Mouse (Mus musculus): ENCODE measurements around the gene Kat6b. TPM values are rescaled to one million over a fixed set of nuclear protein-coding genes. Genes with fewer than 3 reads are reported as not detected.
"Not testable (repeated sequence)": the region's sequence is repeated elsewhere in the genome, so short reads cannot be mapped to it uniquely, and the experiment has no call there.

The Kat6b gene
- polyA plus RNA-seq, 1 experiment from 2014 or later = 25.5 TPM

GRCm38 (mm10) chr14:21487135-21487534, 5.9 kb downstream of the Kat6b start:
- not testable (repeated sequence) for H3K4me2 ChIP-seq (replicated peaks); ATAC-seq; H3K4me1 ChIP-seq (replicated peaks); H3K27ac ChIP-seq; H3K36me3 ChIP-seq; H3K9ac ChIP-seq (replicated peaks); H3K9me3 ChIP-seq; H3K4me3 ChIP-seq (replicated peaks); H3K27me3 ChIP-seq
- 94% methylated on average over 2 of the region's 2 CpGs for WGBS

DNA sequence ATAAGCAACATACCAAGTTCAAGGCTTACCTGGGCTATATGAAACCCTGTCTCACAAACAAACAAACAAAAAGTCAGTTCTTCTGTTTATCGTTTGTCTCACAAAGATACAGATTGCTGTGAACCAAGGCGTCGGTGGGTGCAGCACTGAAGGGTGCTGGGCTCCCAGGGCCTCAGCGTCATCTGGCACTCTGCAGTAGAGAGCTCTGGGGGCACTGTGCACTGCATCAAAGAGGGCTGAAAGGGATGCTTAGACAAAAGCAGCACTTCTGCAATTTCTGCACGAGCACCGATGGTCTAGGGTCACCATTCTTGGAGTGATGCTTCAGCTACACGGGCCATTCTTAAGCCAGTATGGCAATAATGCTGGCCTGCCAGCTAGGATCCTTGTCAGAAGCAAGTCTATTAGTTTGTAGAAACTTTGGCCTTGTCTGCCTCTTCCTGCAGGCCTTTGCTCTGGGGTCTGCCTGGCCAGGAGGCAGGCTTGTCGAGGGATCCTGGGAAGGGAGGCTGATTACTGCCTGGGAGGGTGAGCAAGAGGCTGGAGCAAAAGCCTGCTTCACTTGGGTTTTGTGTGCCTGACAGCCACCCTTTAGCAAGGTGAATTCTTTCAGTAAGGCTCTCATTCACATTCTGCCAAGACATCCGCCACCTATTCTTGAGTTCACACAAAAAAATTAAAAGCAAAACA, 7.3 kb downstream of the Kat6b start:
- H3K4me1 ChIP-seq (replicated peaks); H3K27me3 ChIP-seq; H3K4me3 ChIP-seq (replicated peaks); H3K9me3 ChIP-seq; H3K36me3 ChIP-seq; H3K9ac ChIP-seq (replicated peaks); H3K4me2 ChIP-seq (replicated peaks); ATAC-seq: not testable (repeated sequence)
- WGBS = 55% methylated on average over 8 of the region's 9 CpGs
- H3K27ac ChIP-seq = peak overlapping the region; percentile 44

GRCm38 (mm10) chr14:21489116-21489485, 7.9 kb downstream of the Kat6b start:
- Histone ChIP-seq H3K4me2 (replicated peaks) (no peak overlapping the region), H3K36me3 (no peaks in the 10 kb centered on the region), H3K9me3 (no peaks in the 10 kb centered on the region), H3K9ac (replicated peaks) (no peak overlapping the region; the same call in 1 of the 2 replicates), H3K27ac (peak overlapping the region; percentile 44), H3K27me3 (no peaks in the 10 kb centered on the region), H3K4me3 (replicated peaks) (no peak overlapping the region), H3K4me1 (replicated peaks) (peaks cover 8% of the 10 kb centered on the region)
- 50% methylated on average over 3 of the region's 3 CpGs for WGBS
- ATAC-seq = peak; percentile 77; the same call in 1 of the 2 replicates

DNA sequence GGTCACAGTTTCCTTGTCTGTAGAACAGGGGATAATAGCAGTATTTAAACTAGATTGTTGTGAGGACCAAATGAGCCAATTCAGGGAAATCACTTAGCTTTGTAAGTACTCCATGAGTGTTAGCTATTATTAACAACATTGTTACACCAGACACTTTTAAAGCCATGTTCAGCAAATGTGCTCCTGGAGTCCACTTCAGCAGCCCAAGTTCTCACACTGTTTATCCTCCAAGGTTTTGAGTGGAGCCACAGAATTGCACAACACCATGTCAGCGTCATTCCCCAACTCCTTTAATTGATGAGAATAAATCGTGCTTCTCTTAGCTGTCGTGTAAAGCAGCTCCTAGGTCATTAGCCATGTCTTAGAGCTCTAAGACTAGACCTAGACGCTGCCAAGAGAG, 8.9 kb downstream of the Kat6b start:
- 75% methylated on average over 4 of the region's 4 CpGs for WGBS
- H3K27me3 ChIP-seq = no peaks in the 10 kb centered on the region
- ATAC-seq = no peak
- H3K9me3 ChIP-seq = no peaks in the 10 kb centered on the region
- H3K36me3 ChIP-seq = no peaks in the 10 kb centered on the region
- no peak overlapping the region for H3K4me3 ChIP-seq (replicated peaks)
- no peak overlapping the region for H3K4me2 ChIP-seq (replicated peaks)
- H3K27ac ChIP-seq = no peak overlapping the region
- peaks cover 8% of the 10 kb centered on the region for H3K4me1 ChIP-seq (replicated peaks)
- H3K9ac ChIP-seq (replicated peaks) = no peak overlapping the region

- no peak for ATAC-seq
- Histone ChIP-seq H3K4me1 (replicated peaks) (peaks cover 31% of the 10 kb centered on the region), H3K36me3 (no peaks in the 10 kb centered on the region), H3K27ac (peak overlapping the region; percentile 99), H3K4me3 (replicated peaks) (peak overlapping the region; percentile 95), H3K4me2 (replicated peaks) (peak overlapping the region; percentile 81), H3K9me3 (no peaks in the 10 kb centered on the region), H3K9ac (replicated peaks) (peak overlapping the region; percentile 95), H3K27me3 (no peaks in the 10 kb centered on the region)
- 2% methylated on average over 7 of the region's 7 CpGs for WGBS
Observed at GRCm38 (mm10) chr14:21498361-21498996, 17.2 kb downstream of the Kat6b start.

DNA sequence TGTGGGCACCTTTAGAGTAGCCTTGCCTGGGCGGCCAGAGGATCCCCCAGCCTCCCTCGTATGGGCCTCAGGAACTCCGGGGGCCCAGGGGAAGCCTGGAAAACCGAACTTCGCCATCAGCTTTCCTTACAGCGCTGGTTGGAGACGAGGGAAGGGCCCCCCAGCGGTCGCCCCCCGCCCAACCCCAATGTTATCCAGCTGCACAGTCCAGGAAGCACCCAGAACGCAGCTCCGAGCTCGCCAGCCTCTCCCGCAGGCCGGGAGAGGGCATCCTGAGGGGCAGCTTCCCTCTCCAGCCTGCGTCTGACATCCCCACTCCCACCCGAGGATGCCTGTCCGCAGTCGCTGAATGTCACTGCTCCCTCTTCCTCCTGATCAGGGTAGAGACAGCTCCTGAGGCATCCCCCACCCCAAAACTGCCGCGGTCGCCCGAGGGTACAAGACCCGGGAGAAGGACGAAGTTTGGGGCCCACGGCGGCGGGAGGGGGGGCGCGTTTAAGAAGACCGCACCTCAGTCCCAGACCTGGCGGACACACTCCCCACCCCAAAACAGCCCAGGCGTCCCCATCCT, 17.9 kb downstream of the Kat6b start:
- Histone ChIP-seq H3K4me1 (replicated peaks) (peaks cover 33% of the 10 kb centered on the region), H3K27me3 (no peaks in the 10 kb centered on the region), H3K27ac (peak overlapping the region; percentile 99), H3K9ac (replicated peaks) (peak overlapping the region; percentile 95), H3K36me3 (no peaks in the 10 kb centered on the region), H3K9me3 (no peaks in the 10 kb centered on the region), H3K4me3 (replicated peaks) (peak overlapping the region; percentile 95), H3K4me2 (replicated peaks) (peak overlapping the region; percentile 81)
- WGBS = 0% methylated on average over 31 of the region's 33 CpGs
- ATAC-seq = no peak

DNA sequence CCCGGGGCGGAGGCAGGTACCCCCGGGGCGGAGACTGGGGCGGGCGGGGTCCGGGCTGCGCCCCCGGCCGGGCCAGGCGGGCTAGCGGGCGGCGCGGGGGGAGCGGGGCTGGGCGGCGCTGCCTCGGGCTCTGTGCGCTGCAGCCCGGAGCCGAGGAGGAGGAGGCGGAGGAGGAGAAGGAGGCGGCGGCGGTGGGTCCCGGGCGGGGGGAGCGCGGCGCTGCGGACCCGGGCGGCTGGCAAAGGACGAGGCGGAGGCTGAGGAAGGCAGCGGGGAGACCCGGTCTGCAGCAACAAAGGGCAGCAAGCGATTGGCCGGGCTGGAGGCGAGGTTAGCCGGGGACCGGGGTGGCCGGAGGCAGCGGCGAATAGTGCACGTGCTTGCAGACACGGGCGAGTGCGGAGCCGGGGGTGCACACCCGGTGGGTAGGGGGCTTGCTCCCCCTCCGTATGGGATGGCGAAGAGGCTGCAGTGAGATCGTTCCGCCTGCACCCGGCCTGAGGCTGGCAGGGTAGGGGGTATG, 18.5 kb downstream of the Kat6b start:
- H3K27me3 ChIP-seq = no peaks in the 10 kb centered on the region
- ATAC-seq = peak; percentile 8
- H3K9ac ChIP-seq (replicated peaks) = peak overlapping the region; percentile 95
- H3K4me2 ChIP-seq (replicated peaks) = peak overlapping the region; percentile 81
- no peaks in the 10 kb centered on the region for H3K36me3 ChIP-seq
- no peaks in the 10 kb centered on the region for H3K9me3 ChIP-seq
- WGBS = under 1% methylated on average over 49 of the region's 57 CpGs
- H3K4me3 ChIP-seq (replicated peaks) = peak overlapping the region; percentile 95
- H3K4me1 ChIP-seq (replicated peaks) = peaks cover 38% of the 10 kb centered on the region
- H3K27ac ChIP-seq = peak overlapping the region; percentile 99

GRCm38 (mm10) chr14:21500154-21501047, 19.2 kb downstream of the Kat6b start:
- Histone ChIP-seq H3K4me1 (replicated peaks) (peaks cover 42% of the 10 kb centered on the region), H3K27ac (peak overlapping the region; percentile 99), H3K9me3 (no peaks in the 10 kb centered on the region), H3K4me2 (replicated peaks) (peak overlapping the region; percentile 81), H3K4me3 (replicated peaks) (peak overlapping the region; percentile 95), H3K9ac (replicated peaks) (peak overlapping the region; percentile 95), H3K36me3 (no peaks in the 10 kb centered on the region), H3K27me3 (no peaks in the 10 kb centered on the region)
- ATAC-seq = peak; percentile 99
- WGBS = under 1% methylated on average over 63 of the region's 75 CpGs

DNA sequence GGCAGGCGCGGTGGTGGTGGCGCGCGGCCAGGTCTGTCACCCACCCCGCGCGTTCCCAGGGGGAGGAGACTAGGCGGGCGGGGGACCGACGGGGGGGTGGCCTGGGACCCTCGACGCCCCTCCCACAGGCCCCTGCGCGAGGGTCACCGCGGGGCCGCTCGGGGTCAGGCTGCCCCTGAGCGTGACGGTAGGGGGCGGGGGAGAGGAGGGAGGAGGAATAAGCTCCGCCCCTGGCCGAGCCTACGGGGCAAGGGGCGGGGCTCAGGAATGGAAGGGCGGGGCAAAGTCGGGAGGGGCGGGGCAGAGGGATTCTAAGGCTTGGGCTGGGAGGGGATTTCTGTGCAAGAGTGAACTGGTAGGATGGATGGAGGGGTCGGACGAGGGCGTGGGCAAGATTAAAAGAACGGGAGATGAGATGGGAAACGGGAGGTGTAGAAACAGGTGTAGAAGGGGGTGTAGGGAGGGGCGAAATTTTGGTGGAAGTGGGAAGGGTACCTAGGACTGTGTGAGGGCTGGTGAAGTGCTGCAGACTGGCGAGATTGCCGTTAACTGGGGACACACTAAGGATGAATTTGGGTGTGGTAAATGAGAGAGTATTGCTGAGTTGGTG, 19.9 kb downstream of the Kat6b start:
- Histone ChIP-seq H3K27ac (peak overlapping the region; percentile 99), H3K9me3 (no peaks in the 10 kb centered on the region), H3K9ac (replicated peaks) (peak overlapping the region; percentile 85), H3K27me3 (no peaks in the 10 kb centered on the region), H3K4me3 (replicated peaks) (peak overlapping the region; percentile 95), H3K4me1 (replicated peaks) (peaks cover 42% of the 10 kb centered on the region), H3K36me3 (no peaks in the 10 kb centered on the region), H3K4me2 (replicated peaks) (peak overlapping the region; percentile 61)
- ATAC-seq = no peak
- under 1% methylated on average over 32 of the region's 38 CpGs for WGBS

- H3K27ac ChIP-seq = no peak overlapping the region
- H3K9me3 ChIP-seq = no peaks in the 10 kb centered on the region
- H3K4me1 ChIP-seq (replicated peaks) = peaks cover 34% of the 10 kb centered on the region
- ATAC-seq = no peak
- H3K27me3 ChIP-seq = no peaks in the 10 kb centered on the region
- no peak overlapping the region for H3K4me2 ChIP-seq (replicated peaks)
- 80% methylated on average over 4 of the region's 4 CpGs for WGBS
- H3K4me3 ChIP-seq (replicated peaks) = no peak overlapping the region
- no peaks in the 10 kb centered on the region for H3K36me3 ChIP-seq
- no peak overlapping the region for H3K9ac ChIP-seq (replicated peaks)
Observed at GRCm38 (mm10) chr14:21505036-21505435, 23.8 kb downstream of the Kat6b start.

- Histone ChIP-seq H3K27ac (no peak overlapping the region), H3K27me3 (no peaks in the 10 kb centered on the region), H3K36me3 (no peaks in the 10 kb centered on the region), H3K4me1 (replicated peaks) (peaks cover 26% of the 10 kb centered on the region), H3K9ac (replicated peaks) (no peak overlapping the region), H3K4me3 (replicated peaks) (no peak overlapping the region), H3K4me2 (replicated peaks) (no peak overlapping the region), H3K9me3 (no peaks in the 10 kb centered on the region)
- no peak for ATAC-seq
- 83% methylated on average over 5 of the region's 5 CpGs for WGBS
Observed at GRCm38 (mm10) chr14:21507046-21507445, 25.8 kb downstream of the Kat6b start.

Measured in midbrain, embryonic 13.5 days (tissue).